Mouse (Mus musculus) small intestine, adult 2 months (tissue): ENCODE data around the gene Spef2.

Source experiments
- CTCF ChIP-seq: fragments of 200-500 bp; IDR thresholded peaks from 2 replicates; pipeline ENCODE4 v1.5.1; 2012; ENCODE audit warnings: low read depth, mild to moderate bottlenecking, control low read depth, inconsistent platforms, low read length, moderate library complexity, mixed read lengths; ENCODE audit not compliant: insufficient replicate concordance, insufficient read length; ENCODE audit errors: extremely low read depth
- POLR2A ChIP-seq: fragments of 200-500 bp; IDR thresholded peaks from 2 replicates; pipeline ENCODE4 v1.6.1; 2012; ENCODE audit warnings: low read depth, mild to moderate bottlenecking, control low read depth, inconsistent platforms, low read length, moderate library complexity

DNA sequence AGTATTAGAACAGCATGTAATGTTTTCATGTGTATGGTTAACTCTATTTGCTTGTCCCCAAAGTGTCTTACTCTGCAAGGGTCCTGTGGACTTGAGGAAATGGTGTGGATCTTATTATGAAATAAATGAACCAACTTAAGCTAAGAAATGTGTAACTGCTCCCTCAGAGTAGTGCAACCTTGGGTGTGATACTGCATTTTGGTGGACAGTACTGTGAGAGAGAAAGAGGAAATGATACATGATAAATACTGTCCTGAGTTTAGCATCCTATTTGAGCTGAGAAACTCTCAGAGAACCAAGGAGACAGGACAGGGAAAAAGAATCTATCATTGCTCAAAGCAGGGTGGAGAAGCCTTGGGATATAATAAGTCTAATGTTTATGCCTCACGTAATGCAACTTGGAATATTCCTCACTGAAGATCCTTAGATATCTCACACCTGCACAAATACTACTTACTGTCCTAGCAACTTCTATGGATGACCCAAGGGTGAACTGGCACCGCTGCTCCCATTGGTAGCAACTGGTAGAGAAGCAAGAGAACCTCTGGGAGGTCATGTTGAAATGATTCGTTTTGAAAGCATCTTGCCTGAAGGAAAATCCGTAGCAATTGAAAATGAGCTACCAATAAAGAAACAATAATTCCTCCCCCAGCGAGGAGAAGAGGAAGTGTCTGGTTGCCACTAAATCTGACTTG is 1.1 kb downstream of the Spef2 start:
- no peak for TF ChIP-seq CTCF
- no peak for TF ChIP-seq POLR2A
